Mouse (Mus musculus) thymus, postnatal 10 days (tissue): ENCODE results near the gene Kif22.

Source experiments
- DNase-seq, 2 experiments: peaks; one replicate each; pipeline ENCODE4 v3.0.0; 2021; ENCODE audit warnings: low spot score in 2 of 2

The Kif22 gene

GRCm38 (mm10) chr7:127031244-127031643 lies 11.0 kb downstream of the Kif22 start:
- no peak for DNase-seq

DNA sequence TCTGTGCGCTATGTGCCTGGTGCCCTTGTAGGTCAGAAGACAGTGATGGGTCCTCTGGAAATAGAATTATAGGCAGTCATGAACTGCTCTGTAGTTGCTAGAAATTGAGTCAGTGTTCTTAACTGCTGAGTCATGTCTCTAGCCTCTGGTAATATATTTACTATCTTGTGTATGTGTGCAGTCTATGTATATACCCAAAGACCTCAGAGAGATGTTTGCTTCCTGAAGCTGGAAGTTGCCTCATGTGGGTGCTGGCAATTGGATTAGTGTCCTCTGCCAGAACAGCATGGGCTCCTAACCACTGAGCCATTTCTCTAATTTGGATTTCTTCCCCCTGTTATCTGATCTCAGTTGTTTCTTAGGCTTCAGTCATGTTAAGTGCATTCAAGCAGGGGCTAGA lies 12.1 kb downstream of the Kif22 start:
- DNase-seq = no peak

DNA sequence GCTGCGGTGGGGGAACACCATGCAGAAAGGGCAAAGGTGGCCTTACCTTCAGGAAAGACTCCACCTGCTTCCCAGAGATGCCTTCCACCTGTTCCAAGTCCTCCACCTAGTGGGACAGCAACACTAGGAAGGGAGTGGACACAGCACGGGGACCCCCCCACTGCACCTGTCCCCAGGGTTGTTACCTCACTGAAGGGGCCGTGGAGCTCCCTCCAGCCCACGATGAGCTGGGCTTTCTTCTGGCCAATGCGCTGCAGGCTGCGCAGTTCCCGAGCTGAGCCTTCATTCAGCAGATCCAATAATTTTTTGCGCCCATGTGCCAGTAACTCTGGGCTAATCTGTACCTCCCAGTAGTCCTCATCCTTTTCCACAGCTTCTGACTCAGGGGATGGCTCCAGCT lies 14.4 kb downstream of the Kif22 start:
- DNase-seq = peak in 1 of 2 experiments; percentile 49

- peak; percentile 99 to 100 for DNase-seq
These were observed 15.1 kb downstream of the Kif22 start, which contains the start of gene Maz for GRCm38 (mm10) chr7:127026984-127027726. TSS of gene Maz (minus strand) at chr7:127027037.

GRCm38 (mm10) chr7:127026616-127026983 lies 15.7 kb downstream of the Kif22 start:
- peak in 1 of 2 experiments; percentile 92 for DNase-seq

- DNase-seq = peak; percentile 73 to 79
These were observed 16.1 kb downstream of the Kif22 start for GRCm38 (mm10) chr7:127026161-127026600.

GRCm38 (mm10) chr7:127025556-127026160 lies 16.6 kb downstream of the Kif22 start:
- peak in 1 of 2 experiments; percentile 61 for DNase-seq

- DNase-seq = peak; percentile 74 to 82
These were observed 17.3 kb downstream of the Kif22 start for GRCm38 (mm10) chr7:127024755-127025555.

DNA sequence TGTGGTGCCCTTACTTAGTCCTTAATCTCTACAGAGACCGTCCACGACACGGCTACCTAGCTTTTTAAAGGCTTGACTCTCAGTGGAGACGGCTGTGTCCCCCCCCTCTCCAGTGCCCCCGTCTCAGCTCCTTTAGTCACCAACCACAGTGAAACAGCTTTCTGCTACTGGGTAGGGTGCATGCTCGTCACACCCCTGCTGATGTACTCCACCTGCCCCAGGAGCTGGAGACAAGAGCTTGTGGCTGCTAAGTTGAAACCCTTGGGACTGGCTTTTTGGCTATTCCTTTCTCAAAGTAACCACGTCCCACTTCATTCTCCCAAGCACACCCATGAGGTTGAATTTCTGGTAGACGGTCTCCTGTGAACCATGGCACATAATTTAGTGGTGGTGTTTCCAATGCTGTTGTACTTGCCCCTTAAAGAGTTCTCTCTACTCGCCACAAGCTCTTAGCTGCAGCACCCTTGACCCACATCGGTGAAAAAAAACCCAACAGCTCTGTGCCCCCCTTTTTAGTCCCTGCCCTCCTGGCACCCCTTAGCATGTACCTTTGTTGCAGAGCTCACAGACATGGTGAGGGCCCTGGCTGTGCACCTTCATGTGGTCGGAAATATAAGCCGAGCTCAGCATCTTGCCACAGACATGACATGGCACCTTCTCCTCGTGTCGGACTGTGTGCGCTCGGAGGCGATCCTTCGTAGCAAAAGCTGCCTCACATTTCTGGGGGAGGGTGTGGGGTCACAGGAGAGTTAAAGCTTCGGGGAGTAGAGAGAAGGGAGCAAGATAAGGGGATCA lies 18.2 kb downstream of the Kif22 start:
- DNase-seq = peak; percentile 64 to 76

GRCm38 (mm10) chr7:127023272-127023691 lies 19.0 kb downstream of the Kif22 start:
- DNase-seq = peak in 1 of 2 experiments; percentile 44

DNA sequence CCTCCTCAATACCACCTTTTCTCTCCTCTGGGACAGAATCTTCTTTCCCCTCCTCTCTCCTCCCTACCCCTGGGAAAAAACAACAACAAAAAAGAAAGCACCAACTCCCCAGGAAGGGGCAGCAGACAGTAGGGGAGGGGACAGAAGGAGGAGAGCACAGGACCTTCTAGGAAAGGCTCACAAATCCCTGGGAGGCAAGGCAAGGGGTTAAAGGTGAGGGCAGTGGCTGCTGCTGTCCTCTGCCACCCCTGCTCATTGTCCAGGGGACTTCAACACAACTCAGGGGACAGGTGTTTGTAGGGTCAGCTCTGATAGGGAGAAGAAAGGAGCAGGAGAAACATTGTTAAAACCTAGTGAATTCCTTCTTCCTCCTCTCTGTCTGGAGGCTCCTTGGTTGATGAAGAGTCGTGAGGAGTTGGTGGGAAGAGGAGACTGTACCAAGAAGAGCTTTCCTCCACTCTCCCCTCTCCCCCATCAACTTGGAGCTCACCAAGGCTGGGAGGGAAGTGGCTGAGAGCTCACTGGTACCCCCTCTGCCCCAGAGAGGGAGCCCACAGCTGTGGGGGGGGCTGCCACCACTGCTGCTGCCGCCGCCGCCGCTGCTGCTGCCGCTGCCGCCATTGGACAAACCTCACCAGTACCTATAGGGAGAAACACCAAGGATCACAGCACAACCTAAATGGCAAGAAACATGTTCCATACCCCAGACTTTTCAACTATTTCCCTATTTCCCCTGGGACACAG lies 19.6 kb downstream of the Kif22 start:
- no peak for DNase-seq

DNA sequence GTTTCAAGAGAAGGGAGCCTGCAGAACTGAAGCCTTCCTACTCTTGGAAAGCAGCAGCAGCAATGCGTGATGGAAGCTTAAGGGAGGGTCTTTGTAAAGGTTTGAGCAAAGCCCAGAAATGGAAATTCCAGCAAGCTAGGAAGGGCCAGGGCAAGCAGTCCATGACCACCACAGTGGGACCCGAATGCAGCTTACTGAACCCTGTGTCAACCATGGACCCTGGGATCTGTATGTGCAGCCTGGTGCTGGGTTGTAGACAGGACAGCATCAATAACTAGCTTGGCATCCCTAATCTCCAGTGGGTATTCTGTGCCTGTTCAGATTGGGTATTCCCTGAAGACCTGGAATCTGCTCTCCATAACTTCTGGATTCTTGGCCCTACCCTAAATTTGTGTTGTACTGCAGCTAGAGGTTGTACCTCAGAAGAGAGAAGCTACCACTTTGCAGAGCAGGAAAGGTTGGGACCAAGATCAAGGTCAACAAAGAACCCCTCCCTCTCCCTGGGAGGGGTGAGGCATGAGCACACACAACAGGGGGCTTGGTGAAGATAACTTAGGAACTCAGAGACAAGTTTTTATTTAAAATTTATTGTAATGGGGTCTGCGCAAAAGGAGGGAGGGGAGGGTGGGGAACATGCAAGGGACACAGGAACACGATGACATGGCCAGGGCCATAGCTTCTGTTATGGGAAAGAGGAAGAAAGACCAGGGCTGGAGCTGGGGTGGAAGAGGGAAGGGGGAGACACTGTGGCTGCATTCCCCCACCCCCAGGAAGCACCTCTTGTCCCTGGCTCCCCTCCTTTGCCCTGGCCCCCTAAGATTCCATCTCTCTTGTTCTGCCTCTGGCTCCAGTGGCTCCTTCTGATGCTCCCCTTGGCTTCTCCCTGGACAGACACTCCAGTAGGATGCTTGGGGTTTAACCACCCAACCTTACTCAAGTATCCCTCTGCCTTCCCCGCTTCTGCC lies 20.4 kb downstream of the Kif22 start:
- DNase-seq = no peak

- peak; percentile 70 to 72 for DNase-seq
These were observed 21.2 kb downstream of the Kif22 start, which contains the start of the genes Gm42742 and Prrt2 for GRCm38 (mm10) chr7:127020901-127021562. TSS of gene Gm42742 (minus strand) at chr7:127021097. TSS of gene Prrt2 (minus strand) at chr7:127021211.

DNA sequence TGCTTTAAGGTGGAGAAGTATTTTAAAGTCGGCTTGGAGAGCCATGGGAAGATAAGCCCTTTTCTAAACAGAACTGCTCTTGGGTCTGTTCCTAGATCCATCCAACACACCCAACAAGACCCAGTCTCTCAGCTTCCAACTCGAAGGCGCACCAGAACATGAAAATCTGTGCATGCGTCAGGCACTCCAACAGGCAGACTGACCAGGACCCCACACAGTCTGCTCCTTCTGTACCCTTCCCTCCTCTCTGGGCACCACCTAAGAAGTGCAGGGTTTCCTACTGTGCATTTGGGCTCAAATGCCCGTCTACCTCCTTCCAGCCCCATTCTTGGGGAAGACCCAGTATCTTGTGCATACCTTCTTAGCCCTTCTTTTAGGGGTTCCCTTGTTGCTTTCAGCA lies 21.8 kb downstream of the Kif22 start:
- DNase-seq = no peak

- no peak for DNase-seq
These were observed 22.2 kb downstream of the Kif22 start for GRCm38 (mm10) chr7:127020031-127020430.

- DNase-seq = no peak
These were observed 22.8 kb downstream of the Kif22 start for GRCm38 (mm10) chr7:127019306-127019960.

DNA sequence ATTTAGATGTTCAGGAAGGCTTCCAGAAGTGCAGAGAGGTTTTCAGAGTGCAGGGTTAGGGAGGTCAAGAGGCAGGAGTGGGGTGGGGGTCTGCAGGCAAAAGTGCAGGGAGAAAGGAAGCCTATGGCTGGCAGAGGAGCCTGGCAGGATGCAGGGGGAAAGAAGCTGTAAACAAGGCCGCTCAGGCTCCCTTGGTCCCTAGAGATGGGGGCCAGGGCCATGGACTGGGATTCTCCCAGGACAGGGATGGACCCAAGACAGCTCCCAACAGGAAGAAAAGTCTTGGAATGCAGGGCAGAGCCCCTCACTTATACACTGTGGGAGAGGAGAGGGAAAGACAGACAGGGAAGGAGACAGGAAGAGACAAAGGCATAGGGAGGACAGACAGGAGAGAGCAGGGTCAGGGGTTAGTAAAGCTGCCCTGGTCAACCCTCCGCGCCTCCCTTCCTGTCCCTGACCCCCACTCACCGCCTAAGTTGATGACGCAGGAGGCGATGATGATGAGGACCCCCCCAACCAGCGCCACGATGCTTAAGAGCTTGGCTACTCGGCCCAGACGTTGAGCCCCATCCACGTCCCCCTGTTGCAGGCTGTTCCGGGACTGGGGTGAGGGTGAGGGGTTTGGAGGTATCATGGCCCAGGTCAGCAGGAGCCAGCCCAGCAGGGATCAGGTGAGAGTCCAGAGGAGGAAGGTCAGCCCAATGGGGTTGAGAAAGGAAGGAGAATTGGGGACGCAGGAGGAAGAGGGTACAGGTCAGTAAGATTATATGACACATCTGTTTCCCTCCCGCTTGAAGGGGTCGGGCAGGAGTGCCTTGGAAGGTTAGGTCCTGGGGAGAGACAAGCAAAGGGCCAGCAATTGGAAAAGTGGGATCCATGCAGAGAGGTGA lies 23.6 kb downstream of the Kif22 start:
- no peak for DNase-seq
